ENCODE assay signal across 17 mouse cellular contexts in genomic region chr7:68227621-68228020, GRCm38 (mm10). TPM values are rescaled to one million over a fixed set of nuclear protein-coding genes. Genes with fewer than 3 reads are reported as not detected.
"Had no signal": no experiment of that assay in that cellular context is flagged by ENCODE, and none has a peak within 500 bp of the region (broad histone marks: within the 10 kb centered on the region; RNA-seq: fewer than 3 reads in every experiment).

No protein-coding gene starts in this region.

- ATAC-seq: lung, postnatal 0 days; midbrain, embryonic 16.5 days had no signal

- H3K4me1 ChIP-seq: liver, embryonic 15.5 days had no signal

- H3K9me3 ChIP-seq: liver, embryonic 15.5 days; neural tube, embryonic 13.5 days had no signal

- H3K27ac ChIP-seq: kidney, postnatal 0 days; liver, embryonic 15.5 days; neural tube, embryonic 13.5 days; stomach, postnatal 0 days had no signal

- H3K4me2 ChIP-seq: liver, embryonic 11.5 days; liver, embryonic 15.5 days; neural tube, embryonic 13.5 days had no signal

- DNase-seq: kidney, adult 9 months; kidney, postnatal 36 days; layer of hippocampus, adult 9-11 months; layer of hippocampus, postnatal 36 days; lung, adult 2 months; lung, postnatal 36 days; right cerebral cortex, postnatal 25 days; thymus, postnatal 14 days had no signal

- H3K27me3 ChIP-seq: liver, embryonic 15.5 days; neural tube, embryonic 13.5 days had no signal

- H3K9ac ChIP-seq: liver, embryonic 15.5 days; neural tube, embryonic 13.5 days had no signal

- H3K4me3 ChIP-seq: liver, embryonic 15.5 days; neural tube, embryonic 13.5 days had no signal

RNA-seq across cellular contexts. Expression of gene Pgpep1l, which starts 36.4 kb away (rescaled TPM):
- total RNA-seq: megakaryocyte progenitor cell, adult 5-6 weeks had no signal
- polyA plus RNA-seq: liver, embryonic 11.5 days; liver, embryonic 15.5 days; lung, postnatal 0 days; midbrain, embryonic 16.5 days; neural tube, embryonic 13.5 days; small intestine, adult 2 months; stomach, postnatal 0 days had no signal
